Mouse (Mus musculus) heart, postnatal 0 days (tissue): Measurements from ENCODE around the gene Pex14.

ENCODE experiments used
- CTCF ChIP-seq: IDR thresholded peaks from 2 replicates; pipeline ENCODE4 v1.5.1; 2016; ENCODE audit warnings: antibody characterized with exemption, control low read depth, low read depth
- EP300 ChIP-seq: IDR thresholded peaks from 2 replicates; pipeline ENCODE4 v1.6.1; 2016; ENCODE audit warnings: antibody characterized with exemption, low read depth

GRCm38 (mm10) chr4:149080111-149080510 is 19.6 kb downstream of the Pex14 start:
- no peak for TF ChIP-seq CTCF
- TF ChIP-seq EP300: no peak
